Mouse (Mus musculus): ENCODE data around the gene Stim1. TPM values are rescaled to one million over a fixed set of nuclear protein-coding genes. Genes with fewer than 3 reads are reported as not detected.
"Not testable (repeated sequence)": the region's sequence is repeated elsewhere in the genome, so short reads cannot be mapped to it uniquely, and the experiment has no call there.

The Stim1 gene
- polyA plus RNA-seq, 1 experiment from 2014 or later = 11.6 TPM

GRCm38 (mm10) chr7:102393898-102394297 lies 126.3 kb downstream of the Stim1 start:
- Histone ChIP-seq H3K4me3 (no peak overlapping the region), H3K27ac (replicated peaks) (no peak overlapping the region), H3K36me3 (no peaks in the 10 kb centered on the region), H3K27me3 (no peaks in the 10 kb centered on the region), H3K4me2 (no peak overlapping the region), H3K4me1 (replicated peaks) (0 out of 2 replicates have a peak, but pooled peaks cover under 1% of the 10 kb centered on the region), H3K9ac (no peak overlapping the region), H3K9me3 (no peaks in the 10 kb centered on the region)
- WGBS = 91% methylated on average over 2 of the region's 2 CpGs
- ATAC-seq (ENCODE audit: low read depth) = no peak

- Histone ChIP-seq H3K4me2 (no peak overlapping the region), H3K27me3 (no peaks in the 10 kb centered on the region), H3K9ac (no peak overlapping the region), H3K4me3 (no peak overlapping the region), H3K9me3 (no peaks in the 10 kb centered on the region), H3K27ac (replicated peaks) (no peak overlapping the region), H3K4me1 (replicated peaks) (peaks cover 7% of the 10 kb centered on the region; the same call in 1 of the 2 replicates), H3K36me3 (no peaks in the 10 kb centered on the region)
- 82% methylated on average over 7 of the region's 7 CpGs for WGBS
- no peak for ATAC-seq (ENCODE audit: low read depth)
Measured at GRCm38 (mm10) chr7:102395894-102396293, 128.3 kb downstream of the Stim1 start.

- Histone ChIP-seq H3K9ac (no peak overlapping the region), H3K4me3 (no peak overlapping the region), H3K27me3 (no peaks in the 10 kb centered on the region), H3K36me3 (no peaks in the 10 kb centered on the region), H3K9me3 (no peaks in the 10 kb centered on the region), H3K4me1 (replicated peaks) (peaks cover 7% of the 10 kb centered on the region; the same call in 1 of the 2 replicates), H3K27ac (replicated peaks) (no peak overlapping the region), H3K4me2 (no peak overlapping the region)
- 97% methylated on average over 3 of the region's 3 CpGs for WGBS
- no peak for ATAC-seq (ENCODE audit: low read depth)
Measured at GRCm38 (mm10) chr7:102396331-102396730, 128.7 kb downstream of the Stim1 start.

- H3K9me3 ChIP-seq = no peaks in the 10 kb centered on the region
- H3K4me3 ChIP-seq = no peak overlapping the region
- 21% methylated on average over 3 of the region's 3 CpGs for WGBS
- ATAC-seq (ENCODE audit: low read depth) = no peak
- H3K27me3 ChIP-seq = no peaks in the 10 kb centered on the region
- no peak overlapping the region for H3K27ac ChIP-seq (replicated peaks)
- no peaks in the 10 kb centered on the region for H3K36me3 ChIP-seq
- no peak overlapping the region for H3K4me2 ChIP-seq
- H3K4me1 ChIP-seq (replicated peaks) = peaks cover 7% of the 10 kb centered on the region; the same call in 1 of the 2 replicates
- H3K9ac ChIP-seq = no peak overlapping the region
Measured at GRCm38 (mm10) chr7:102399180-102399731, 131.7 kb downstream of the Stim1 start.

- no peak overlapping the region for H3K4me2 ChIP-seq
- H3K36me3 ChIP-seq = no peaks in the 10 kb centered on the region
- H3K4me3 ChIP-seq = no peak overlapping the region
- WGBS = 94% methylated on average over 2 of the region's 2 CpGs
- no peak for ATAC-seq (ENCODE audit: low read depth)
- H3K4me1 ChIP-seq (replicated peaks) = peaks cover 4% of the 10 kb centered on the region; the same call in 1 of the 2 replicates
- H3K9ac ChIP-seq = no peak overlapping the region
- no peaks in the 10 kb centered on the region for H3K27me3 ChIP-seq
- no peaks in the 10 kb centered on the region for H3K9me3 ChIP-seq
- no peak overlapping the region for H3K27ac ChIP-seq (replicated peaks)
Measured at GRCm38 (mm10) chr7:102404118-102404517, 136.5 kb downstream of the Stim1 start.

GRCm38 (mm10) chr7:102407440-102407839 lies 139.8 kb downstream of the Stim1 start:
- no peak overlapping the region for H3K9ac ChIP-seq
- H3K4me2 ChIP-seq = no peak overlapping the region
- H3K9me3 ChIP-seq = no peaks in the 10 kb centered on the region
- no peaks in the 10 kb centered on the region for H3K36me3 ChIP-seq
- H3K27ac ChIP-seq (replicated peaks) = no peak overlapping the region
- H3K4me3 ChIP-seq = no peak overlapping the region
- no peaks in the 10 kb centered on the region for H3K4me1 ChIP-seq (replicated peaks)
- no peak for ATAC-seq (ENCODE audit: low read depth)
- no peaks in the 10 kb centered on the region for H3K27me3 ChIP-seq

- H3K9me3 ChIP-seq; H3K4me1 ChIP-seq (replicated peaks); H3K4me2 ChIP-seq; H3K27me3 ChIP-seq; H3K36me3 ChIP-seq; ATAC-seq (ENCODE audit: low read depth); H3K9ac ChIP-seq; H3K27ac ChIP-seq (replicated peaks); H3K4me3 ChIP-seq: not testable (repeated sequence)
- 87% methylated on average over 9 of the region's 9 CpGs for WGBS
Measured at GRCm38 (mm10) chr7:102415272-102415671, 147.7 kb downstream of the Stim1 start.

GRCm38 (mm10) chr7:102415841-102416240 lies 148.2 kb downstream of the Stim1 start:
- H3K27me3 ChIP-seq = no peaks in the 10 kb centered on the region
- no peaks in the 10 kb centered on the region for H3K9me3 ChIP-seq
- no peak overlapping the region for H3K27ac ChIP-seq (replicated peaks)
- H3K36me3 ChIP-seq = no peaks in the 10 kb centered on the region
- no peak overlapping the region for H3K4me2 ChIP-seq
- WGBS = 49% methylated on average over 6 of the region's 6 CpGs
- ATAC-seq (ENCODE audit: low read depth) = no peak
- no peaks in the 10 kb centered on the region for H3K4me1 ChIP-seq (replicated peaks)
- no peak overlapping the region for H3K9ac ChIP-seq
- H3K4me3 ChIP-seq = no peak overlapping the region

GRCm38 (mm10) chr7:102417398-102417797 lies 149.8 kb downstream of the Stim1 start:
- H3K27me3 ChIP-seq = no peaks in the 10 kb centered on the region
- whole genome bisulfite sequencing = 7% methylated on average over 4 of the region's 4 CpGs
- ATAC-seq (ENCODE audit: low read depth) = peak; percentile 79

GRCm38 (mm10) chr7:102422036-102422435 lies 154.4 kb downstream of the Stim1 start:
- H3K9ac ChIP-seq = no peak overlapping the region
- no peak overlapping the region for H3K27ac ChIP-seq (replicated peaks)
- no peak overlapping the region for H3K4me3 ChIP-seq
- no peaks in the 10 kb centered on the region for H3K4me1 ChIP-seq (replicated peaks)
- no peak for ATAC-seq (ENCODE audit: low read depth)
- 92% methylated on average over 2 of the region's 2 CpGs for WGBS
- H3K9me3 ChIP-seq = no peaks in the 10 kb centered on the region
- H3K27me3 ChIP-seq = no peaks in the 10 kb centered on the region
- no peaks in the 10 kb centered on the region for H3K36me3 ChIP-seq
- no peak overlapping the region for H3K4me2 ChIP-seq

More at GRCm38 (mm10) chr7:102417398-102417797, 149.8 kb downstream of the Stim1 start:
- Histone ChIP-seq H3K4me2 (no peak overlapping the region), H3K4me1 (replicated peaks) (no peaks in the 10 kb centered on the region), H3K36me3 (no peaks in the 10 kb centered on the region), H3K27ac (replicated peaks) (no peak overlapping the region), H3K9ac (no peak overlapping the region), H3K4me3 (no peak overlapping the region), H3K9me3 (no peaks in the 10 kb centered on the region)

GRCm38 (mm10) chr7:102425933-102426685 lies 158.5 kb downstream of the Stim1 start:
- H3K36me3 ChIP-seq = 0 out of 2 replicates have a peak, but pooled peaks cover 4% of the 10 kb centered on the region
- no peak for ATAC-seq (ENCODE audit: low read depth)
- 49% methylated on average over 6 of the region's 6 CpGs for WGBS
- H3K9ac ChIP-seq = no peak overlapping the region
- H3K4me2 ChIP-seq = no peak overlapping the region
- H3K4me3 ChIP-seq = no peak overlapping the region
- no peaks in the 10 kb centered on the region for H3K9me3 ChIP-seq
- no peaks in the 10 kb centered on the region for H3K27me3 ChIP-seq
- H3K4me1 ChIP-seq (replicated peaks) = no peaks in the 10 kb centered on the region
- H3K27ac ChIP-seq (replicated peaks) = no peak overlapping the region

- H3K4me2 ChIP-seq = no peak overlapping the region
- WGBS = 77% methylated on average over 2 of the region's 2 CpGs
- H3K9ac ChIP-seq = no peak overlapping the region
- no peak for ATAC-seq (ENCODE audit: low read depth)
- no peak overlapping the region for H3K4me3 ChIP-seq
- H3K27me3 ChIP-seq = peaks cover 13% of the 10 kb centered on the region; the same call in 1 of the 2 replicates
- H3K9me3 ChIP-seq = no peaks in the 10 kb centered on the region
- peaks cover 14% of the 10 kb centered on the region; the same call in 1 of the 2 replicates for H3K36me3 ChIP-seq
- no peak overlapping the region for H3K27ac ChIP-seq (replicated peaks)
- no peaks in the 10 kb centered on the region for H3K4me1 ChIP-seq (replicated peaks)
Measured at GRCm38 (mm10) chr7:102434344-102434743, 166.7 kb downstream of the Stim1 start.

All from neural tube, embryonic 13.5 days (tissue).